Mouse (Mus musculus) spleen, adult 2 months (tissue): ENCODE data around the gene Mia3.
"Not testable (repeated sequence)": the region's sequence is repeated elsewhere in the genome, so short reads cannot be mapped to it uniquely, and the experiment has no call there.

Experiments used
- CTCF ChIP-seq: fragments of 200-500 bp; IDR thresholded peaks from 2 replicates; pipeline ENCODE4 v1.5.1; 2011; ENCODE audit warnings: mild to moderate bottlenecking, inconsistent platforms; ENCODE audit not compliant: insufficient read depth, insufficient read length, insufficient replicate concordance; ENCODE audit errors: extremely low read depth
- POLR2A ChIP-seq: fragments of 200-500 bp; IDR thresholded peaks from 2 replicates; pipeline ENCODE4 v1.6.1; 2011; ENCODE audit warnings: low read depth, low read length, inconsistent platforms

DNA sequence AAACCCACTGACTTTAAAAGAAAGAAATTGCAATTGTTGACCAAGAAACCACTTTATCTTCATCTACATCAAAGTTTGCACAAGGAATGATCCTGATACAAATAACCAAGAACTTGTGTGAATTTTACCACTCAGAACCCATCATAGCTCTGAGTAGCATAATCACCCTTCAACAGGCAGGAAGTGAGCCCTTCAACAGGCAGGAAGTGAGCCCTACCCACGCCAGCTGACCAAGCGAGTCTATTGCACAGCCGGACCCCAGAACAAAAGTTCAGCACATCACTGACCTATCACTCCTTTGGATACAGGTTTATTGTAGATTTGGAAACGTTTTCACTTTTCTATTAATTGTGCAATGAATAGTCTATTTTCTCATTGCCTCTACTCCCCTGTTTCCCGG, 46.9 kb downstream of the Mia3 start:
- not testable (repeated sequence) for TF ChIP-seq CTCF, POLR2A
